Mouse (Mus musculus): Measurements from ENCODE around the gene Dnmt3b.
A peak's percentile ranks its signal among the peaks of the same experiment; 100 is the strongest.
"Not testable (repeated sequence)": the region's sequence is repeated elsewhere in the genome, so short reads cannot be mapped to it uniquely, and the experiment has no call there.

Gene Dnmt3b

DNA sequence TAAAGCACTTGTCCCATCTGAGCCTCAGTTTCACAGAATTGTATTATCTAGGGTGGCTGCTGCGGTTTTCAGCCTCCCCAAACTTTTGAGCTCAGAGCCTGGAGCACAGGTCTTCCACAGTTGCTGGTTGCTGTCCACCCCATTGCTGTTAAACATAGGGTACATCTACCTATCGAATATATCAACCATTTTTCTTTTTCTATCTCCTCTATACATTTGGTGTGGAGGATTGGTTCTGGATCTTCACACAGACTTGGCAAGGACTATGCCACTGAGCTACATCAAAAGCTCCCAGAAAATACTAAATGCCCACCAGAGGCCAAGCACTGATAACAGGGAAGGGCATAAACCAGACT is 16.4 kb upstream of the Dnmt3b start:
- no peak for DNase-seq (ENCODE audit: inconsistent age in 2 of 2, low spot score in 1 of 2)

DNA sequence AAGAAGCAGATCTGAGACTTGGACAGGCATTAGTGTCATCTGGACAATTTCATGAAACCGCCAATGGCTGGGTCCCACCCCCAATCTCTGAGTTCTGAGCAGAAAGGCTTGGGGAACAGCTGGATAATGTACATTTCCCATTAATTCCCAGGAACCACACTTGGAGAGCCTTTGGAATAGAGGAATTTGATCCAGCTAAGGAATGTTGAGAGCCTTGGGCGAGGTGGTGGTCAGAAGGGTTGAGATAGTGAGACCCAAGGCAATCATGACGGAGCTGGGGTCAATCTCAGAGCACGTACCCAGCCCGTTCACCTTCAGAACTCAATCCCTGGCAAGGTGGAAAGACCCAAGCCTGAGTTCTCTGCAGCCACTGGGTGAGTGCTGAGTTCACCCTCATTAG is 16.0 kb upstream of the Dnmt3b start:
- DNase-seq (ENCODE audit: inconsistent age in 2 of 2, low spot score in 1 of 2) = no peak

DNA sequence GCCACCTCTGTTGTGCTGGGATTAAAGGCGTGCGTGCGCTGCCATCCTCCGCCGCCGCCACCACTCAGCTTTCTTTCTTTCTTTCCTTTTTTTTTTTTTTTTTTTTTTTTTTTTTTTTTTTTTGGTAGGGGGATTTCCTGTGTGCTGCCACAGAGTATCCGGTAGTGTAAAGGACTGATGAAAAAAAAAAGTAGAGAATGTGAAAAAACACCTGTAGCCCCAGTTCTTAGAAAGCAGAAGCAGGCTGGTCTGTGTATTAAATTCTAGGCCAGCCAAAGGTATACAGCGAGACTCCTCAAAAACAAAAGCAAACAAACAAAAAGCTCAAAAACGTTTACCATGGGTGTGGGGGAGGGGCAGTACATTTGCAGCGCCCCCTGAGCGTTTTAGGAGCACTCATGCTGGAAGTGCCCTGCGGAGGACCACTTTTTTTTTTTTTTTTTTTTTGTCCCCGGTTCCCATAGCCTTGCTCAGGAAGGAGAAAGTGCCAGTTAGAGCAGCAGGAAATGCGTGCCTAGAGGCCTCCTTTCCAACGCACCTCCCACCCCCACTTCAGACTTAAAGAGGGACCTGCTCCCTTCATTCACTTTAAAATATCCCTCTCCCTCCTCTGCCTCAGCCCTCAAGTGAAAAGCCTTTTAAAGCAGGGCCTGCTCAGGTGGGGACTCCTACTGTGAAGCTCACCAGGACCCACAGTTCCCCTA is 10.1 kb upstream of the Dnmt3b start:
- no peak for DNase-seq (ENCODE audit: inconsistent age in 2 of 2, low spot score in 1 of 2)

DNA sequence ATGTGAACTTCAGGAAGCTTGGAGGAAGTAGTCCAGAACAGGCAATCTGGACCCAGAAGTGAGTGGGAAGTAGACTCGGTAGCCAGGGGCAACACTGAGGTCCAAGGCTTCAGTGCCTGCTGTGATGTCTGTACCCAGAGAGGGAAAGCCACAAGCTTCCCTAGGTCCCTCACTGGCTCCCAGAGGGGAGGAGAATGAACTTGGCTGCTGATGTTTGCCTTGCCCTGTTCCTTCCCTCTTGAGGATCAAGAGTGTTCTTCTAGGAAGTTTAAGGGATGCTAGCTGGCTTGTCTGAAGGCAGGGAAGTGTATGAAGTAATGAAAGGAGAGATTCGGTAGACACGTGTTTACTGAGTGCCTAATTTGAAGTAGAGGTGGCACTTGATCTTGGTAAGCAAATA is 6.8 kb upstream of the Dnmt3b start:
- no peak for DNase-seq (ENCODE audit: inconsistent age in 2 of 2, low spot score in 1 of 2)

DNA sequence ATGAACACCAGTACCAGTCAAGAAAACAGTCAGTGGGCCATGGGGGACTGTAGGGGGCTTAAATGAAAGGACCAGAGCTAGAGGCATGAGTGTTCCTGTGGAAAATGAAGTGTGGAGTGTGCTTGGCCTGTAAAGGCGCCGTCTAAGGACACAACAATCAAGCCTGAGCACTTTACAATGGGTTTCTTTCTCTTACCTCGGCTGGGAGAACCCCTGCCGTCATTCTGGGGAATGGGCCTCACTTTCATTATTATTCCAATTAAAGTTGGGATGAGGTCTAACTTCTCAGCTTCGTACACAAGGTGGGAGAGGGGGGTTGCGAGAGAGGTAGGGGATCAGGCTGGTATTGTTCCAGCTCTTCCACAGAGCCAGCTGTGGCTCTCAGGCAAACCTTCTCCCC is 6.3 kb upstream of the Dnmt3b start:
- DNase-seq (ENCODE audit: inconsistent age in 2 of 2, low spot score in 1 of 2) = no peak

DNA sequence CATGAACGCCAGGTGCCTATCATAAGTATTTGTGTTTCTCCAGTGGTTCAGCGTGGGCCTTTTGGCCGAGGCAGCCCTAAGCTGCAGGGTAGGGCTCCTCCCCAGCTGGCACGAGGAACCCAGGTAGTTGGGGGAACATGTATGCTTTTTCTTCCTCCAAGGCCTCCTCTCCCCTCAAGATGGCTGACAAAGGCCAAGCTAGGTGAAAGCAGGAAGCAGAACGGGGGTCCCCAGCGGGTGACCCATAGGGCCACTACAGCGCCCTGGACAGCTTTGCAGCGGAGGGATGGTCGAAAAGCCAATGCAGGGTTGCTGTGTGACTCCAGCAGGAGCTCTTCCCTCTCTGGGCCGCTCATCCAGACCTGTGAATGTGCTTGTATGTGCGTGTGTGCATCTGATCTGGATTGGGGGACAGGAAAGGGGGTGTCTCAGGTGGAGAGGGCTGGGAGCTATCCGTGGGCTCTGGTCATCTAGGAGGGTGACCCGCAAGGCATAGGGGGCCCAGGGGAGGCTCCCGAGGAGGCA is 415 bp upstream of the Dnmt3b start:
- DNase-seq (ENCODE audit: inconsistent age in 2 of 2, low spot score in 1 of 2) = no peak

DNA sequence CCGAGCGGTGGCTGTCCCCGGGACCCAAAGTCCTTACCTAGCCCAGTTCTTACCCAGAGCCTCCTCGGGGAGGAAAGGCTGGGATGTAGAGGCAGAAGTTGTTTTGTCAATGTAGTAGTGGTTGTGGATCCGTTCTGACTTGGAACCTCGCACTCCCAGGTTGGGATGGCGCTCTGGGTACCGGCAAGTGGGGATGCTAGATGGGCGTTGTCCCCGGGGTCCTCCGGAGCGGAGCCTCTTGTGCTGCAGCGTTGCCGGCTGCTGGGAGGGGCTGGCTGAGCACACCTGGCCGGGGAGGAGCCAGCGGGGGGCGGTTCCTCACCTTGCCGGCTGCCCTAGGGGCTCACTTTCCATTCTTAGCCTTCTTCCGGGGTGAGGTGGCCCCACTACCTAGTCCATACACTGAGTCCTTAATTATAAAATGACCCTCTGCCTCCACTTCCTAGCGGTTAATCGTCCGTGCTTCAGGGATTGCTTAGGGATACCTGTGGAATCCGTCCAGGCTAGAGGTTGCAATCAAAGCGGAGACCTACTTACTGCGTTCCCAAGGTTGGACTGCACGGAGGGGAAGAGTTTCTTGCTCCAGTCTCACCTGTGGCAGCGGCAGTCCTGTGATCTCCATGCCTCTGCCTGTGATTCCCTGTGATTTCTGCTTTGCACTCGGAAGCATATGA is 901 bp downstream of the Dnmt3b start:
- DNase-seq (ENCODE audit: inconsistent age in 2 of 2, low spot score in 1 of 2) = no peak

DNA sequence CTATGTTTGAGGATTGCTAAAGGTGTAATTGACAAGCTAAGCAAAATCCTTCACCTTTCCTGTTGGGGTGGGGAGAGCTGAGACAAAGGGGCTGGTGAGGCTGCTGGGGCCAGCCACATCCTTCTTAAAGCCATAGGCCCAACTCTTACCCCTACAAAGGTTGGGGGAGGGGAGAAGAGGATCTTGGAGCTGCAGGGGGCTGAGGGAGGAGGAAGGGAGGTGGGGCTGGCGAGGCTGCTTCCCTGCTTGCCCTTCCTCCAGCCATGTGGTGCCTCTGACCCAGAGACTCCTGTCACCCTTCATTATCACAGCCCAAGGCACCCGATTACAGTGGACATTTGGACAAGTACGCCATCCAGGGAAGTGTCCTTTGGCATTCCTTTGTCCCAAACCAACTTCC is 2.4 kb downstream of the Dnmt3b start:
- DNase-seq (ENCODE audit: inconsistent age in 2 of 2, low spot score in 1 of 2) = no peak

DNA sequence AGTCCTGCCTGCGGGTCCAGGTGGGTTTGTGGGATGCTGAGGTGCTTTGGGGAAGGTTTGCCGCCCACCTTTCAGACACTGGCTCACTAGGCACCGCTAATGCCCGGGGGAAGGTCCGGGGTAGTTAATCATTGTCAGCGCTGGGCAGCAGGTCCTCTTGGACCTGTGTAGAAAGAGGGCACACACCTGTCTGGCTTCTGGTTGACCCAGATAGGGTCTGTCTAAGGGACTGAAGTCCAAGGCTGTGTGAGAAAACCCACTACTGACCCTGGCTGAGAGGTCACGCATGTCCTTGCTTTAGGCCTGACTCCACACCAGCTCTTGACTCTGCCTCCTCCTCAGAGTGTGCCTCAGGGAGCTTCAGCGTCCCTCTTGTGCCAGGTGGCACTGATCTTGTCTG is 8.4 kb downstream of the Dnmt3b start:
- not testable (repeated sequence) for DNase-seq (ENCODE audit: inconsistent age in 2 of 2, low spot score in 1 of 2)

DNA sequence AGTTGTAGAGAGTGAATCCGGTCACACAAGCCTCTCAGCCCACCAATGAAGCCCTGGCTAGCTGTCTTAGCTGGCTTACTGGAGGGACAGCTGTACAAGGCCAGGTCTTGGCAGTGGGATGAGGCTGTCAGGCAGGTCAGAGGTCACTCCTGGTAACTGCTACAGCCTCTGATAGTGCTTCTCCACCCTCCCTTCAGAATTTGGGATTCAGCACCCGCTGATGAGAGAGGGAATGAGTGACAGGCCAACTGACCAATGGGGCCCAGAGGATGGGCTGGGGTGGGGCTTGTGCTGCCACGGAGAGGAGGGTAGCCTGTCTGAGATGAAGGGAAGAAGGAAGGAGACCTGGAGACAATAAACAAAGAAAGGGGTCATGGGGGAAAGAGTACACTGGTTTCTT is 11.4 kb downstream of the Dnmt3b start:
- no peak for DNase-seq (ENCODE audit: inconsistent age in 2 of 2, low spot score in 1 of 2)

DNA sequence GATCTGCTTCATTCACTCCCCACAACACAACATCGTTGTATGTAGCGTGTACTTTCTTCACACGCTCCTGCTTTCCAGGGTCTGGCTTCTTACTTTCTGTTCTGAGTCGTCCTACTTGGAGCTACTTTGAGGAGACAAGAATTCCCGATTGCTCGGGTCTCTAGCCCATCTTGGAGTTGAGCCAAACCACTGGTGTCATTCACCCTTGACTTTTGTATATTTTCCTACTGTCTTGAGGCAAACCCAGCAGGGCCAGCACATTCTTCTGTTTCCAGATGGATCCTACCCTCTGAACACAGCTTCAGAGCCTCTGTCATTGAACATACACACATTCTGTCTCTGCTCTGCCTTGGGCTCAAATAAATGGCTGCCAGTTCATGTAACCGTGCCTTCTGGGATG is 16.2 kb downstream of the Dnmt3b start:
- no peak for DNase-seq (ENCODE audit: inconsistent age in 2 of 2, low spot score in 1 of 2)

DNA sequence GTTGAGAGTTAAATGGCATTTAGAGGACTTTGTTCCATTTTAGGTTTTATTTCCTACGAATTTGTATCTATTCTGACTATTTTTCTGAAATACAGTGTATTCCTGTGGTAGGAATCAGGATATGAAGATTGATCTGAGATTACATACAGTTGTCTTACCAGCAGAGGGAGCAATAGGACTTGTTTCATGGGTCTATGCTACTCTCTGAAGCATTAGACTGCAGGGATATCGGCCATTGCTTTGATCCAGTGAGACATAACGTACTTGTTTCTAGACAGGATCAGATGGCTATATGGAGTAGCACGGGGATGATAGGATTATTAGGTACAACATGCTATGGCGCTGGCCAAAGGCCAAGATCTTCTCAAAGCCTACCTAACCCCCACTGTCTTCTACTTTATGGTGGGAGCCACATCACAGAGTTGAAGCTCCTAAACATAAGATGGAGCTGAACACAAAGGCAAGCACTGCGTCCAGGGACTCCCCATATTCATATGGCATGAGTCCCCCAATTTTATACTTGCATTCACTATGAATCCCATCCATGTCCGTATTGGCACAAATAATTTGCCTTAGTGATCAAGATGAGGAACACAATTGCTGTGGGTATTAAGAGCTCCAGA is 19.6 kb downstream of the Dnmt3b start:
- peak in 1 of 2 experiments; percentile 78 for DNase-seq (ENCODE audit: inconsistent age in 2 of 2, low spot score in 1 of 2)

DNA sequence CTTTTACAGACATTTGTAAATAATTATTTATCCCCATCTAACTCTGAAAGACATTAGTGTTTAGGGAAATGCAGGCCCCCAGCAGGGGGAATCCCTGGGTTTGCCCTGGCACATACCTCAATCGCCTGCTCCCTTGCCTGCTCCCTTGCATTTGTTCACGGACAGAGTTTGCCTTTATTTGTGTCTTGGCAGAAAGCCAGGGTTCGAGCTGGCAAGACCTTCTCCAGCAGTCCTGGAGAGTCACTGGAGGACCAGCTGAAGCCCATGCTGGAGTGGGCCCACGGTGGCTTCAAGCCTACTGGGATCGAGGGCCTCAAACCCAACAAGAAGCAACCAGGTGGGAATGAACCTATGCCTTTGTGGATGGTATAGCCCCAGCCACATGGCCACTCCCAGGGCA is 20.9 kb downstream of the Dnmt3b start:
- peak in 1 of 2 experiments; percentile 41 for DNase-seq (ENCODE audit: inconsistent age in 2 of 2, low spot score in 1 of 2)

DNA sequence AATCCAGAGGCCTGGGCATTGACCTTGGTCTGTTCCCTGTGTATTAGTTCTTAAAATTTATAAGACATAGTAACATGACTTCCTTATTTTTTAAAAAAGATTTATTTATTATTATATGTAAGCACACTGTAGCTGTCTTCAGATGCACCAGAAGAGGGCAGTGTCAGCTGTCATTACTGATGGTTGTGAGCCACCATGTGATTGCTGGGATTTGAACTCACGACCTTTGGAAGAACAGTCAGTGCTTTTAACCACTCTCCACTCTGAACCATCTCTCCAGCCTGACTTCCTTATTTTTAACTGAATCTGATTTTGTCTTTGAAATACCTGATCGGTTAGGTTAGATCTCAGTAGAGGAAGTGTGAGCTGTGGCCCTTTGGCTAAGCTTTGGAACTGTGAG is 23.4 kb downstream of the Dnmt3b start:
- no peak for DNase-seq (ENCODE audit: inconsistent age in 2 of 2, low spot score in 1 of 2)

DNA sequence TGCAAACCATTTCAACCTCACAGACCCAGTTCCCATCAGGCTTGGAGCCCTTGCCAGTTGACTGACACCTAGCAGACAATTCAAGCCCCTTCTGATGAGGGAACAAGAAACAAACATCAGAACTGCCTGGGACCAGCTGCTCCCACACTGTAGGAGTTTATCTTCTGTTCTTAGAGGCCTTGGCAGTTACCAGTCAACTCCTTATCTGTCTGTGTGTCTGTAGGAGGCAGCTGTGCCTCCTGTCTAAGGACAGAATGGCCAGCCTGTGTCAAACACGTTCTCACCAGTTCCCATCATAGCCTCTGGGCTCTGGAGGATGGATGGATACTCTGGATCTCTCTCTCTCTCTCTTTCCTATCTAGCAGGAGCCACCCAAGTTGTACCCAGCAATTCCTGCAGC is 26.1 kb downstream of the Dnmt3b start:
- not testable (repeated sequence) for DNase-seq (ENCODE audit: inconsistent age in 2 of 2, low spot score in 1 of 2)

DNA sequence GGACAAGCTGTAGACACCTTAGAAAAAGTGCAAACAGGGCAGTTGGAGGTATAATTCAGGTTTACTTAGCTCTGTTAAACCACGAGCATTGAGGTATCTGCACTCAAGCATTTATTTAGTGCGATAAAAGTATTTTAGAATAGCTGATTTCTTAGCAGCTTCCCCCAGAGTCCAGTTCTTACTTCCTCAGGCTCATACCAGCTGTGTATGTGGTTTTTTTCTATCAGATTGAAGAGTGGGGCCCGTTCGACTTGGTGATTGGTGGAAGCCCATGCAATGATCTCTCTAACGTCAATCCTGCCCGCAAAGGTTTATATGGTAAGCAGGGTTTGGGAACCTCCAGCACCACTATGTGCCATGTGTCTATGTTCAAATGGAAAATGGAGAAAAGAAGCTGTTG is 27.7 kb downstream of the Dnmt3b start:
- DNase-seq (ENCODE audit: inconsistent age in 2 of 2, low spot score in 1 of 2) = no peak

DNA sequence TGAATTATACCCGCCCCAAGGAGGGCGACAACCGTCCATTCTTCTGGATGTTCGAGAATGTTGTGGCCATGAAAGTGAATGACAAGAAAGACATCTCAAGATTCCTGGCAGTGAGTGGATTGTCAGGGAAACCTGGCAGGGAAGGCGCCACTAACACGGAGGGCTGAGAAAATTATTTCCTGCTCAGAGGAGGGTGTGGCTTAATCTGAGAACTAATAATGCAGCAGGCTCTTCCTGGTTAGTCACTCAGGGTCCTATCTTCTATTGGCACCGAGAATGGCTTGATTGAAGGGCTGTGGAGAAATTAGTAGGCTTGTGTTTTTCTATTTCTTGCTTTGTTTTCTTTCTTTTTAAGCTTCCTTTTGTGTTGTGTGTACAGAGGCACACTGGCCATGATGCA is 28.3 kb downstream of the Dnmt3b start:
- DNase-seq (ENCODE audit: inconsistent age in 2 of 2, low spot score in 1 of 2) = no peak

DNA sequence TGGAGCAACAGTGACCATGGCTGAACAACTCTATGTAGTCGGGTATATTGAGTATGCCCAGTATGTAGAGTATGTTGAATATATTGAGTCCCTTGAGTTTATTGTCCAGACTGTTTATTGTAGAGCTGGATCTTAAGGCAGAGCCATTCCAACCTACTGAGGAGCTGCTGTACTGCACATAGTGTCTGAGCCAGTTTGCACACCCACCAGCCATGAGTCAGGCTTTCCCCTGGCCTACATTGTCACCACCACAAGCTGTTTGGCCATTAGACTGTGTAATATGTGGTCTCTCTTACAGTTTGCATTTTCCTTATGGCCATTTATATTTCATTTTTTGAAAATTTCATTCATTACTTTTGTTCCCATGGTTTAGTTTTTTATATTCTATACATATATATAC is 30.7 kb downstream of the Dnmt3b start:
- no peak for DNase-seq (ENCODE audit: inconsistent age in 2 of 2, low spot score in 1 of 2)

DNA sequence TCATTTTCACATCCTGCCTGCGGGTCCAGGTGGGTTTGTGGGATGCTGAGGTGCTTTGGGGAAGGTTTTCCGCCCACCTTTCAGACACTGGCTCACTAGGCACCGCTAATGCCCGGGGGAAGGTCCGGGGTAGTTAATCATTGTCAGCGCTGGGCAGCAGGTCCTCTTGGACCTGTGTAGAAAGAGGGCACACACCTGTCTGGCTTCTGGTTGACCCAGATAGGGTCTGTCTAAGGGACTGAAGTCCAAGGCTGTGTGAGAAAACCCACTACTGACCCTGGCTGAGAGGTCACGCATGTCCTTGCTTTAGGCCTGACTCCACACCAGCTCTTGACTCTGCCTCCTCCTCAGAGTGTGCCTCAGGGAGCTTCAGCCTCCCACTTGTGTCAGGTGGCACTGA is 44.2 kb downstream of the Dnmt3b start:
- not testable (repeated sequence) for DNase-seq (ENCODE audit: inconsistent age in 2 of 2, low spot score in 1 of 2)

DNA sequence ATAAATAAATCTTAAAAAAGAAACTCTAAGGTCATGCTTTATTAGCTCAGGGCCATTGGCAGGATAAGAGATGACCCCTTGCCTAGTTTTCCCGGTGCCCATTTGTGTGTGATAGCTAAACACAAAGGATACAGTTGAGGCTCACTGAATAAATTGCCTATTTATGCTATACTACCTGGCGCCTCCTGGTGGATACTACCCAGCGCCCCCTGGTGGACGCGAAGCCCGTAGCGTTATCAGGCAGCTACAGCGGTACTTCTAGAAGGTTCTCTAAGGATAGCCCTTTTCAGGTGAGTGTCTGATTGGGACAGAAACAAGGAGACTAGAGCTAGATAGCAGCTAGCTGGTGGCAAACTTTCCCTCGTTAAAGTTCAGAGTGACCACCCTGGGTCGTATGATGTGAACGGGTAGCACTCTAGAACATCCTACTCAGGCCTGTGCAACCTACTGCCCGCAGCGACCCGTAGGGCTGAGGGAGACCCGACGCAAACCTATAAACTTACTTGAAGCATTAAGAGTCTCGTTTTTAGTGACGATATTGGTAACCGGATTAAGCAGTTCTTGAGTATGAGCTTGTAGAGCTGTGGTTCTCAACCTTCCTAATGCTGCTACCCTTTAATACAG is 45.3 kb downstream of the Dnmt3b start:
- DNase-seq (ENCODE audit: inconsistent age in 2 of 2, low spot score in 1 of 2) = peak; percentile 42 to 78

DNA sequence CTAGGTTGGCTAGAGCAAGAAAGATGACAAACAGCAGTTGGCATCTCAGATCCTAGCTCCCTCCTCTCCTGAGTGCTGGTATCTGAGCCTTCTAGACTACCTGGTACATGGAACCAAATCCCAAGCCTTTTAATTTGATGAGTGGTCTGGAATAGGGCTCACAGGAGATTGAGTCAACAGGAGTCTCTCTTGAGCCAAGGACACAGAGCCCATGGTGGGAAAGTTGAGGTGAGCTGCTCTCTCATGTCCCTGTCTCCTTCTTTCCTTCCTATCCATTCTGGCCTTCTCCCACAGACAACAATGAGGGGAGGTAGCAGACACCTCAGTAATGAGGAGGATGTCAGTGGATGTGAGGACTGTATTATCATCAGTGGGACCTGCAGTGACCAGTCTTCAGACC is 47.1 kb downstream of the Dnmt3b start, which contains the start of gene Dnmt3c:
TSS of gene Dnmt3c (plus strand) at position 301 of the 400 bp plus-strand sequence.
- no peak for DNase-seq (ENCODE audit: inconsistent age in 2 of 2, low spot score in 1 of 2)

DNA sequence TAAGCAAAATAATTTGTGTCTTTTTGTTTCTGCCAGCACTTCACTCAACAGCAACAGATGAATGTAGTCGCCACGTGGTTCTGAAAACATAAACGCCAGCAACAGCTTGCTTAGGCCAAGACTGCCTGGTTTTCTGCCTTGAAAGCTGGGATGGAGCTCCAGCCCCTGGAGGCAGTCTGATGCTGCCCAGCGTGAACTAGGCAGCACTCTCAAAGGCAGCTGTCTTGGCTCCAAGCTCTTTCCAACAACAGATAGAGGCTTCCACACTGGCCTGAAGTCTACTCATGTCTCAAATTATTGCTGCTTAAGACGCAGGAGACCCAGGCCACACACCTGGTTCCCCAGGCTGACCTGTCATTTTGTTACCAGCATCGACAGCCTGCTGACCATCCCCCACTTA is 54.1 kb downstream of the Dnmt3b start:
- no peak for DNase-seq (ENCODE audit: inconsistent age in 2 of 2, low spot score in 1 of 2)

Data from adrenal gland, adult (tissue).